Mouse (Mus musculus) myocyte (in vitro differentiated cells): ENCODE data around the gene Islr. TPM values are rescaled to one million over a fixed set of nuclear protein-coding genes. Genes with fewer than 3 reads are reported as not detected.
A peak's percentile ranks its signal among the peaks of the same experiment; 100 is the strongest.

ENCODE experiments used
- H3K27me3 ChIP-seq: one replicate; pipeline ENCODE4 v1.6.1; 2011; ENCODE audit not compliant: control insufficient read depth, insufficient read depth, insufficient read length
- H3K36me3 ChIP-seq: one replicate; pipeline ENCODE4 v1.6.1; 2011; ENCODE audit not compliant: control insufficient read depth, insufficient read depth
- H3K4me2 ChIP-seq: one replicate; pipeline ENCODE4 v1.6.1; 2011; ENCODE audit warnings: low read depth, control low read depth
- H3K4me3 ChIP-seq: one replicate; pipeline ENCODE4 v1.5.1; 2011; ENCODE audit warnings: mild to moderate bottlenecking, control low read depth, moderate library complexity
- H3K79me2 ChIP-seq: one replicate; pipeline ENCODE4 v1.6.1; 2011; ENCODE audit not compliant: control insufficient read depth, insufficient read depth
- H3ac ChIP-seq: one replicate; pipeline ENCODE4 v1.6.1; 2011; ENCODE audit not compliant: control insufficient read depth, insufficient read length
- CEBPB ChIP-seq: IDR thresholded peaks from 2 replicates; pipeline ENCODE4 v1.6.1; 2011; ENCODE audit warnings: mild to moderate bottlenecking, moderate library complexity; ENCODE audit not compliant: poor library complexity, insufficient read depth, severe bottlenecking
- E2F4 ChIP-seq: IDR thresholded peaks from one replicate; pipeline ENCODE4 v1.6.1; 2011; ENCODE audit warnings: mild to moderate bottlenecking, control low read depth, moderate library complexity; ENCODE audit not compliant: insufficient read depth
- MAX ChIP-seq: IDR thresholded peaks from one replicate; pipeline ENCODE4 v1.6.1; 2011; ENCODE audit warnings: low read depth, mild to moderate bottlenecking, control low read depth
- MYOD1 ChIP-seq, 3 experiments: IDR thresholded peaks; one replicate each; pipeline ENCODE4 v1.6.1; 2011; ENCODE audit warnings: control low read depth in 2 of 3, low read depth in 2 of 3, mild to moderate bottlenecking in 2 of 3, moderate library complexity in 1 of 3; ENCODE audit not compliant: insufficient read length in 2 of 3, control insufficient read depth in 1 of 3
- MYOG ChIP-seq, 3 experiments: IDR thresholded peaks; one replicate each; pipeline ENCODE4 v1.6.1; 2011; ENCODE audit warnings: control low read depth in 2 of 3, low read depth in 2 of 3, mild to moderate bottlenecking in 2 of 3; ENCODE audit not compliant: insufficient read length in 2 of 3, control insufficient read depth in 1 of 3, insufficient read depth in 1 of 3
- POLR2A ChIP-seq: IDR thresholded peaks from one replicate; pipeline ENCODE4 v1.6.1; 2011; ENCODE audit warnings: low read depth, mild to moderate bottlenecking, control low read depth, moderate library complexity; ENCODE audit not compliant: insufficient read length
- POLR2AphosphoS2 ChIP-seq: IDR thresholded peaks from one replicate; pipeline ENCODE4 v1.6.1; 2011; ENCODE audit warnings: low read depth, control low read depth; ENCODE audit not compliant: insufficient read length
- REST ChIP-seq: IDR thresholded peaks from one replicate; pipeline ENCODE4 v1.6.1; 2011; ENCODE audit warnings: mild to moderate bottlenecking, control low read depth, moderate library complexity; ENCODE audit not compliant: insufficient read depth, insufficient read length
- TCF3 ChIP-seq: IDR thresholded peaks from one replicate; pipeline ENCODE4 v1.6.1; 2011; ENCODE audit warnings: low read depth, control low read depth; ENCODE audit not compliant: insufficient read length
- USF1 ChIP-seq: IDR thresholded peaks from one replicate; pipeline ENCODE4 v1.6.1; 2011; ENCODE audit warnings: low read depth, mild to moderate bottlenecking, control low read depth, moderate library complexity
- polyA plus RNA-seq: library from polyadenylated mRNA; unstranded; fragments of >200 nt; fragmentation: generic; extraction: Trizol; gene quantifications from one replicate; pipeline ENCODE4 v1.2.1, GENCODE M21; 2012; ENCODE audit warnings: missing spikeins

Gene Islr
- polyA plus RNA-seq, 1 experiment, result 30.3 TPM

DNA sequence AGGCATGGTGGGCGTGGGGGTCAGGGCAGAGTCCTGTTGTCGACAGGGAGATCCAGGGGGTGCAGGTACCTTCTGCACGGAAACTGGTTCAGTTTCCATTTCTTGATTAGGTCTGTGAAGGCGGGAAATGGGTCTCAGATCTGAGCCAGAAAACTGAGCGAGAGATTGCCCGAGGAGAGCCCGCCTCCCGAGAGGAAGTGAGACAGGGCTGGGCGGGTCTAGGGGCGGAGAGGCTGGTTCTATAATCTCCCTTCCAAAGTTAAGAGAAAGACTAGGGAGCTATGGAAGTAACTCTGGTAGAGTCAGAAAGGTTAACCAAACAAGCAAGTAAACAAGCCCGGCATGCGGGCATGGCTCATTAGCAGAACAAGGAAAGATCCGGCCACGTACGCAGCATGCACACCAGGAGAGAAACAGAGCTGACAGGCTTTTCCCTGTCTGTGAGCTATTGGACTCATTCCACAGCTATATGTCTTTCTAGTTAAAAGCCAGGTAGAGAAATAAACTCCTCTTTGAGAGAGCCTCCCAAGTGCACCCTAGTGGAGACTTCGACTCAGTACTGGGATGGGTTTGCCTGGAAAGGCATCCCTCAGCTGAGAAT, 45.6 kb upstream of the Islr start, which contains the start of gene Pml:
Gene Pml (minus strand): TSS at position 195 of the 601 bp plus-strand sequence.
- Histone ChIP-seq H3ac (peak within 1 kb of the TSS; percentile 70), H3K79me2 (peaks cover 46% of the 10 kb centered on the region), H3K36me3 (no peaks in the 10 kb centered on the region), H3K4me3 (peak within 1 kb of the TSS; percentile 59), H3K4me2 (peak within 1 kb of the TSS; percentile 84), H3K27me3 (no peaks in the 10 kb centered on the region)
- TF ChIP-seq POLR2A, result peak; percentile 26
- TF ChIP-seq E2F4, result peak; percentile 5
- TF ChIP-seq USF1, result no peak

DNA sequence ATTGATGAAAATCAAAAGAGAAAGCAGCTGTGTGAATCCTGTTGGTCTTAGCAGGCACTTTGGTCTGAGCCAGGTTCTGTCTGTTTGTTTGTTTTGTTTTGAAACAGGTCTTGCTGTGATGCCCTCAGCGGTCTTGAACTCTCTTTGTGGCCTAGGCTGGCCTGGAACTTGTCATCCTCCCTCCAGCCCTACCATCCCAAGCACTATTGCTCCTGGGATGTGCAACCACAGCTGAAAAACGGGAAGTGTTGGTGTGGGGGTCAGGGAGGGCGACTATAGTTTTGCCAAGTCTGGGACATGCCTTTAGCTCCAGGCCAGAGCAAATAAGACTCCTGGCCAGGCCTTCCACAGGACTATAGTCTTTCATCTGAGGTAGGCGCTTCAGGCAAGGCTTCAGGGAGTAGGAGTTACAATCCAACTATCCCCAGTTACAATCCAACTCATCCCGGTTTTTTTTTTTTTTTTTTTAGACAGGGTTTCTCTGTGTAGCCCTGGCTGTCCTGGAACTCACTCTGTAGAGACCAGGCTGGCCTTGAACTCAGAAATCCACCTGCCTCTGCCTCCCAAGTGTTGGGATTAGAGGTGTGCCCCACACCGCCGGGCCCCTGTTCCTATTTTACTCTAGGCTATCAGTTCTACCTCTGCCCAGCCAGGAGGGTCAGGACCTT, 44.8 kb upstream of the Islr start:
- no peaks in the 10 kb centered on the region for H3K36me3 ChIP-seq
- H3ac ChIP-seq, result peak overlapping the region; percentile 70
- H3K79me2 ChIP-seq, result peaks cover 48% of the 10 kb centered on the region
- peak overlapping the region; percentile 84 for H3K4me2 ChIP-seq
- H3K4me3 ChIP-seq, result peak overlapping the region; percentile 59
- no peak for TF ChIP-seq POLR2A
- TF ChIP-seq USF1, result no peak
- no peak for TF ChIP-seq E2F4
- H3K27me3 ChIP-seq, result no peaks in the 10 kb centered on the region

DNA sequence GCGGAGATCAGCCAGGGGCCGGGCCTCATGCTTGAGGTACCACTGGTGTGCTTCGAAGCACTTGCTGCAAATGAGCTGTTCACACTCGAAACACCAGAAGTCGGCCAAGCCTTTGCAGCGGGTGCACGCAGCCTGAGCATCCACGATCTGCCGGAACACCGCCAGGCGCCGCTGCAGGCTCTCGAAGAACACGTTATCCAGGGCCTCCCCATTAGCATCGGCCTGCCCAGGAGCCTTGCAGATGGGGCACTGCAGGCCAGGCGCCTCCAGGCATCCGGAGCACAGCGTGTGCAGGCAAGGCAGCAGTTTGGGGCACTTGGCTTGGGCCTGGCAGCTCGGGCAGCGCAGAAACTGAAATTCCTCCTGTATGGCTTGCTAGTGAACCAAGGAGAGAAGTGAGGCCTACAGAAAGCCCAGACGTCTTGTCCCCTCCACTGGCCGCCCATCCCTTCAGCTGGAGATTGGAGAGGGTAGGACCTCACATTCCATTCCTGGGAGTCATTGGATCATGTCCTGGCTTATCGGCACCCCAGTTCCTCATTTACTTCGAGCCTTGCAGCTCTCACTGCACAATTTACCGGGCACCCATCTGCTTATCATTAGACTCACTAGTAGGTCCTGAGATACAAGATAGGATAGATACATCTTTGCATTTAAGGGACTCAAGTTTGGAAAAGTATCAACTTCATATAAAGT, 43.1 kb upstream of the Islr start:
- Histone ChIP-seq H3K36me3 (no peaks in the 10 kb centered on the region), H3K27me3 (no peaks in the 10 kb centered on the region), H3K4me2 (peak overlapping the region; percentile 84), H3K79me2 (peaks cover 61% of the 10 kb centered on the region), H3K4me3 (peak overlapping the region; percentile 59), H3ac (no peak overlapping the region)
- TF ChIP-seq CEBPB (no peak), POLR2AphosphoS2 (peak; percentile 24), REST (no peak), POLR2A (peak; percentile 66), TCF3 (no peak), MYOG (IDR thresholded peaks at IDR 0.05; ENCODE audit: control insufficient read depth in 1 of 3, insufficient read depth in 1 of 3, insufficient read length in 2 of 3, low read depth in 2 of 3) (peak in 1 of 3 experiments; percentile 28), USF1 (no peak)

DNA sequence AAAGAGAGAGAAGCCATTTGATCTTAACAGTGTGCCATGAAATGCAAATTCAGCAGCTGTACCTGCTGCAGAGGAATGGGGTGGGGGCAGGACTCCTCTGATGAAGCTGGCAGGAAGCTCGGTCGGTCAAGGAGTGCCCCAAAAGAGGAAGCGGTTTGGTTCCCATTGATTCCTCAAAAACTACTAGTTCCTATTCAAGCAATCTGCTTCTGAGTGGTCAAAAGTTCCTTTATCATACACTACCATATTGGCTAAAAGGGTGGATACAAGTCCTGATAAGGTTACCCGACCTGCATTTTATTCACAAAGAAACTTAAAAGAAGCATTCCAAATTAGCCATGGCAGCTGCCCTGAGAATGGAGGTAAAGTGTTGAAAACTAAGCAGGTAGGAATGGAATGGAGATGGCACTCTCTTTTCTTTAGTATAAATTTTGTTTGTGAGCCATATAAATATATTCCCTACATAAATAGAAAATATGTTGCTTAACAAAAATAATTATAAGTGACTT, 42.0 kb upstream of the Islr start:
- H3K36me3 ChIP-seq, result no peaks in the 10 kb centered on the region
- no peaks in the 10 kb centered on the region for H3K27me3 ChIP-seq
- peak overlapping the region; percentile 59 for H3K4me3 ChIP-seq
- no peak overlapping the region for H3ac ChIP-seq
- H3K79me2 ChIP-seq, result peaks cover 66% of the 10 kb centered on the region
- TF ChIP-seq MAX, result no peak
- no peak for TF ChIP-seq MYOG (IDR thresholded peaks at IDR 0.05; ENCODE audit: control insufficient read depth in 1 of 3, insufficient read depth in 1 of 3, insufficient read length in 2 of 3, low read depth in 2 of 3)
- no peak for TF ChIP-seq POLR2A
- no peak for TF ChIP-seq MYOD1 (IDR thresholded peaks at IDR 0.05; ENCODE audit: control insufficient read depth in 1 of 3, insufficient read length in 2 of 3, low read depth in 2 of 3)
- H3K4me2 ChIP-seq, result peak overlapping the region; percentile 84

DNA sequence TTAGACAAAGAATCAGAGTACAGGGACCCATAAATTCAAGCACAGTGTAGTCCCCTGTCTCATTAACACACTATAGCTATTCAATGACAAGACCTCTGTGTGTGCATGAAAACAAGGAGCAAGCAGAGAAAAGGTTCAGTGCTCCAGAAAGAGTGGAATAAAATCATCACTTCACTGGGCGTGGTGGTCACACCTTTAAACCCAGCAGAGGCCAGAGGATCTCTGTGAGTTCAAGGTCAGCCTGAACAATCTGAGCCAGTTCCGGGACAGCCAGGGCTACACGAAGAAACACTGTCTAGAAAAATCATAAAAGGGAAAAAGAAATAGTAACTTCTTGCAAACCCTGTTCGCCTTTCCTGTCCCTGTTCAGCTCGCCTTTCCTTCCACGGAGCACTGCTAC, 39.6 kb upstream of the Islr start:
- no peaks in the 10 kb centered on the region for H3K27me3 ChIP-seq
- no peak overlapping the region for H3K4me2 ChIP-seq
- H3K79me2 ChIP-seq, result peaks cover 71% of the 10 kb centered on the region
- TF ChIP-seq MYOD1 (IDR thresholded peaks at IDR 0.05; ENCODE audit: control insufficient read depth in 1 of 3, insufficient read length in 2 of 3, low read depth in 2 of 3), result no peak
- no peak for TF ChIP-seq MYOG (IDR thresholded peaks at IDR 0.05; ENCODE audit: control insufficient read depth in 1 of 3, insufficient read depth in 1 of 3, insufficient read length in 2 of 3, low read depth in 2 of 3)
- no peak overlapping the region for H3ac ChIP-seq
- H3K4me3 ChIP-seq, result no peak overlapping the region
- H3K36me3 ChIP-seq, result no peaks in the 10 kb centered on the region

DNA sequence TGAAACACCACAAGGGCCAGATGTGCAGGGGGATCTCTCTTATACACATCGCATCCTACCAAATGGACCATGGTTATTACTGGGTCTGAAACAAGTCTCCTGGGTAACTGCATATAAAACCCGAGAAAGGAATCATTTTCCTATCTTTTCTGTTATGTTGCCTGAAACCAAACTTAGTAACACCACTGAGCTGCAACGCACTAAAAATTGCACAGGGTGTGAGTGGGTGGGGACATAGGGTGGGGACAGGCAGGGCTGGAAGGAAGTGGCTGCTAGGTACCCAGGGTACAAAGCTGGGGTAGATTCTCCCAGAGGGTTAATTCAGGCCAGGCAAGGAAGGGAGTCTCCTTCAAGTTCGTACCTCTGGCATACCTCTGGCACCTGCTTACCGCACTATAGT, 38.6 kb upstream of the Islr start:
- Histone ChIP-seq H3K36me3 (no peaks in the 10 kb centered on the region), H3K27me3 (no peaks in the 10 kb centered on the region), H3ac (no peak overlapping the region), H3K4me3 (no peak overlapping the region), H3K79me2 (peaks cover 67% of the 10 kb centered on the region), H3K4me2 (peak overlapping the region; percentile 42)
- TF ChIP-seq TCF3 (no peak), MYOD1 (IDR thresholded peaks at IDR 0.05; ENCODE audit: control insufficient read depth in 1 of 3, insufficient read length in 2 of 3, low read depth in 2 of 3) (no peak)
